Mouse (Mus musculus) lung, embryonic 15.5 days (tissue): ENCODE measurements around the gene AA986860. TPM values are rescaled to one million over a fixed set of nuclear protein-coding genes. Genes with fewer than 3 reads are reported as not detected.

Source experiments
- ATAC-seq: fragments of 200-750 bp; cut with Nextera tagmentation; 2 replicates; pipeline ENCODE4 v1.8.0; 2017; ENCODE audit warnings: moderate number of reproducible peaks, borderline replicate concordance; ENCODE audit not compliant: low FRiP score, low TSS enrichment; ENCODE audit errors: extremely low read depth
- H3K27ac ChIP-seq: fragments of 300-500 bp; sonication (generic); 2 replicates; pipeline ENCODE4 v1.5.1; 2015; ENCODE audit warnings: moderate library complexity, mild to moderate bottlenecking, inconsistent platforms
- H3K27me3 ChIP-seq: fragments of 300-500 bp; sonication (generic); 2 replicates; pipeline ENCODE4 v1.6.1; 2015; ENCODE audit warnings: inconsistent platforms
- H3K36me3 ChIP-seq: fragments of 300-500 bp; sonication (generic); 2 replicates; pipeline ENCODE4 v1.6.1; 2015; ENCODE audit warnings: inconsistent platforms
- H3K4me1 ChIP-seq: fragments of 300-500 bp; sonication (generic); 2 replicates; pipeline ENCODE4 v1.6.1; 2015; ENCODE audit warnings: inconsistent platforms
- H3K4me2 ChIP-seq: fragments of 300-500 bp; sonication (generic); 2 replicates; pipeline ENCODE4 v1.6.1; 2015; ENCODE audit warnings: inconsistent platforms, mild to moderate bottlenecking, moderate library complexity
- H3K4me3 ChIP-seq: fragments of 300-500 bp; sonication (generic); 2 replicates; pipeline ENCODE4 v1.5.1; 2015; ENCODE audit warnings: mild to moderate bottlenecking, inconsistent platforms
- H3K9ac ChIP-seq: fragments of 300-500 bp; sonication (generic); 2 replicates; pipeline ENCODE4 v1.6.1; 2015; ENCODE audit warnings: inconsistent platforms
- H3K9me3 ChIP-seq: fragments of 300-500 bp; sonication (generic); 2 replicates; pipeline ENCODE4 v1.6.1; 2016; ENCODE audit warnings: inconsistent platforms
- WGBS: fragments of 180-500 bp; shearing (Covaris S2); methylation state at CpG from one replicate; pipeline ENCODE4 v1.1.7; 2015; 5-methylcytosine and 5-hydroxymethylcytosine counted together
- polyA plus RNA-seq: library from polyadenylated mRNA; unstranded; fragments of >200 nt; fragmentation: Nextera tagmentation; extraction: Ambion mirVana; gene quantifications from 2 replicates; pipeline ENCODE4 v1.2.1, GENCODE M21; 2015

Gene AA986860
- 10.9 and 13.0 TPM in 2 replicates for polyA plus RNA-seq

DNA sequence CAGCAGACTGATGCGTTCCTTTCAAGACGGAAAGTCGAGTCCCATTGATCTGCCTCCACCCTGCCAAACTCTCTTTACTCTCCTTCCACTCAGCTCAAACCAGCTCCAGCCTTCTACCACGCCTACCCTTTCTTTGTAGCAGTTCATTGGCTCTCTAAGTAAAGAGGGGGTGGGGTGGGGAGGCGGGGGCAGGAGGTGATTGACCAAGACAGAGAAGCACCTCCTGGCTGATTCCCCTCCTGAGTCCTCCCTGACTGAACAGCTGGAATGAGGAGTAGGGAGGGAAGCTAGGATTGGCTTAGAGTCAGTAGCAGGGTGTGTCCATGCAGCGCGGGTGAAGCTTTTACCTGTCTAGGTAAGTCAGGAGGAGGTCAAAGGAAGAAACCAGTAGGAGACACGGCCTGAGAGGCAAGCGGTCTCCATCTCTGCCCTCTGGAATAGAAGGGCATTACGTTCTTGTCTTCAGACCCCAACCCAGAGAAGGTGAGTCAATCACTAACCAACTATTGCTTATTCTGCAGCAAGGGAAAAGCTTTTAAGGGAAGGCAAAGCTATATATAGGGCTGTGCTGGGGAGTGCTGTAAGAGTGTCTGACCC, at the start of gene AA986860:
AA986860 (plus strand) TSS at position 236 of the 597 bp plus-strand sequence.
- H3K4me1 ChIP-seq: peaks cover 32% of the 10 kb centered on the region
- H3K36me3 ChIP-seq: no peaks in the 10 kb centered on the region
- H3K9ac ChIP-seq: no peak within 1 kb of the TSS; the same call in 1 of the 2 replicates
- no peaks in the 10 kb centered on the region for H3K9me3 ChIP-seq
- peak within 1 kb of the TSS; percentile 83 for H3K27ac ChIP-seq
- no peaks in the 10 kb centered on the region for H3K27me3 ChIP-seq
- peak within 1 kb of the TSS; percentile 52 for H3K4me2 ChIP-seq
- peak within 1 kb of the TSS; percentile 38 for H3K4me3 ChIP-seq
- peak; percentile 85 for ATAC-seq
- WGBS: 5% methylated on average over 10 of the region's 10 CpGs

DNA sequence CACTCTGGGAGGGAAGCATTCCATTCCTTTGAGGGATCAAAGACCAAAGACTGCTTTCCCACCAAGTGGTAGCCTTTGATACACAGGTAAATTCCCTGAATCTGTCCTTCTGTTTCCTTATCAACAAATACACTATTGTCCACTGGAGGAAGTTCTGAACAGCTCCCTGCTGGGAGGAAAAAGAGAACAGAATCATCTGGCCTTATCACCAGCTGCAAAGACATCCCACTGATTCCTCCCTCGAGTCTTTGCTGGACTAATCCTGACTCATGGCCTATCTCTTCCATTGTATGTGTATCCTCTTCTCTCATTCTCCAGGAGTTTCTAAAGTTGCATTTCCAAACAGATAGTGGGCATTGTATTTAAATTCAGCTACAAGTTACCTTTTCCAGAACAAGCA, 47.9 kb upstream of the AA986860 start:
- H3K36me3 ChIP-seq: no peaks in the 10 kb centered on the region
- ATAC-seq: no peak

DNA sequence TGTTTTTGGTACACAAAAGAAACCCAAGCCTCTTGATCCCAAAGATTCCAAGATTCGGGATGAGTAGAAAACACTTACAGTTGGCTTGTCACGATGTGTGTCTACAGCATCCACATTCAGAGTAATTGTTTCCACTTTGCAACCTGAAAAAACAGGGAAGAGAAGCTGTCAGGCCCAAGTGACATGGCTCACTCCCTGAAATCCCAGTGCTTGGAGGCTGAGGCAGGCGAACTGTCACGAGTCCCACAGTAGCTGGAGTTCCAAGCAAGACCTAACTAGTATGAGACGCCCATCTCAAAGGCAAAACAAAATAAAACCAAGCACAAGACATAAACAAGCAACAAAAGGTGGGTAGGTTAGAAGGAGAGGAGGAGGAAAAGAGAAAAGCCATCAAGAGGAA, 33.2 kb upstream of the AA986860 start:
- no peak overlapping the region for H3K27ac ChIP-seq
- H3K27me3 ChIP-seq: no peaks in the 10 kb centered on the region
- H3K36me3 ChIP-seq: peaks cover 43% of the 10 kb centered on the region
- H3K4me1 ChIP-seq: no peaks in the 10 kb centered on the region
- WGBS: 92% methylated on average over 5 of the region's 5 CpGs
- no peak overlapping the region for H3K9ac ChIP-seq
- no peaks in the 10 kb centered on the region for H3K9me3 ChIP-seq
- H3K4me2 ChIP-seq: no peak overlapping the region
- no peak overlapping the region for H3K4me3 ChIP-seq
- ATAC-seq: no peak

More for the DNA sequence above, 47.9 kb upstream of the AA986860 start:
- Histone ChIP-seq H3K4me2 (no peak overlapping the region), H3K4me3 (no peak overlapping the region), H3K27ac (no peak overlapping the region), H3K27me3 (no peaks in the 10 kb centered on the region), H3K9ac (no peak overlapping the region), H3K4me1 (no peaks in the 10 kb centered on the region), H3K9me3 (no peaks in the 10 kb centered on the region)
- WGBS: 42% methylated on average over 1 of the region's 1 CpGs

DNA sequence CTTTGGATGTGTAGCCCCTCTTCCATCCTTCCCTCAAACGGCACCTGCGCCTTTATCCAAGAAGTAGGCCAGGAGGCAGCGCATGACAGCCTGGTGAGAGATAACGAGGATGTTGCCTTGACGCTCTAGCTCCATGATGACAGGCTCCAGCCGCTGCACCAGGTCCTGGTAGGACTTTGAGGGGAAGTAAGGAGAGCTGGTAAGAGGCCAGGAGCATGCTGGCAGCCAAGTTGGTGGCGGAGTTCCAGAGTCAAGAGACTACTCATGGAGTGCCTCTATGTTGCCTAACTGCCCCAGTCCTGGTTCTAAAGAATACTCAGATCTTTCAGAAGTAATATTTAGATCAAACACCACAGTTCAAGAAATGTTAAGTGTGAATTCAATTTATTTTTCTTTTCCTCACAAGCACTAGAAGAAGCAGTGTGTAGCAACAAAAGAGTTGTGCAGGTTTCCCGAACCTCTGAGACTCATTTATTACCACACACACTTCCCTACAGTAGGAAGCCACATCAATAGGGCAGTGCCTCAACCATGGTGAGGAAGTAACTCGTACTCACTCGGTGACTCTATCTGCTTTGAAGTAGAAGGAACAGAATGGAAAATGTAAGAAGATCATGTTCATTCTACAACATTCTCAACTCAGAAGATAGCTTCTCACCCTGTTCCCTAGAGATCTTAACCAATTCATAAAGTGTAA, 31.7 kb upstream of the AA986860 start:
- H3K27ac ChIP-seq: no peak overlapping the region
- no peaks in the 10 kb centered on the region for H3K4me1 ChIP-seq
- no peaks in the 10 kb centered on the region for H3K9me3 ChIP-seq
- H3K36me3 ChIP-seq: peaks cover 47% of the 10 kb centered on the region
- WGBS: 91% methylated on average over 10 of the region's 10 CpGs
- no peak overlapping the region for H3K4me3 ChIP-seq
- no peak for ATAC-seq
- no peak overlapping the region for H3K4me2 ChIP-seq
- H3K27me3 ChIP-seq: no peaks in the 10 kb centered on the region
- no peak overlapping the region for H3K9ac ChIP-seq

DNA sequence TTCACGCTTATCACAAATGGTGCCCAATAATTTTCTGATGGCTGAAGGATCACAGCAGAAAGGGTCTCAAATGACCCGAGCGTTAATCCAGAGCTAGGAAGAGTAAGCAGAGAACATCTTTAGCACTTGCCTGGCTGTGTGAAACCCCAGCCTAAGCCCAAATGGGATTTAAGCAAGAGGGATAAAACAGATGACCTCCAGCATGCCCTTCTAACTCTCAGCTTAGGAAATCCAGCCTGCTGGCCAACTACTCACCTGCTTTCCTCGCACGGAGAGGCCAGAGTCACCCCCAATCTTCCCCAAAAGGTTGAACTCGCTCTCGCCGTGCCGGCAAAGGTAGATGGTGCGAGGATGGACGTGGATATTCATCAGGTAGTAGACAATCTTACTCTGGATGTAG, 29.8 kb upstream of the AA986860 start:
- no peaks in the 10 kb centered on the region for H3K4me1 ChIP-seq
- H3K4me2 ChIP-seq: no peak overlapping the region
- no peaks in the 10 kb centered on the region for H3K27me3 ChIP-seq
- no peak overlapping the region for H3K27ac ChIP-seq
- H3K36me3 ChIP-seq: peaks cover 59% of the 10 kb centered on the region
- H3K9me3 ChIP-seq: no peaks in the 10 kb centered on the region
- no peak overlapping the region for H3K9ac ChIP-seq
- H3K4me3 ChIP-seq: no peak overlapping the region
- 93% methylated on average over 11 of the region's 11 CpGs for WGBS
- no peak for ATAC-seq

DNA sequence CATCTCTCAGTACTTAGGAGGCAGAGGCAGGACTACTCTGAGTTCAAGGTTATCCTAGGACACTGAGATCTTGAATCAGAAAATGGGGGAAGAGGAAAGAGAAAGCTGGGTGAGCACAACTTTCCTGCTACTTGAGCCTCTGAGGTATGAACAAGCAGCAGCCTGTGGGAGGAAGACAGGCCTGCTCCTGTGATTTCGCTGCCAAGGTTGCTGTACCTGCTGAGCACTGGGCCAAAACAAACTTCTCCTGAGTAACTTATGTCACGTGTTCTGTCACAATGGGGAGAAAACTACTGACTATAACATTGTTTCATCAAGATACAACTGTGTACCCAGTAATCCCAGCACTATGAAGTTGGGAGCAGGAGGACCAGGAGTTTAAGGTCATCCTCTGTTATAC, 28.2 kb upstream of the AA986860 start:
- no peak for ATAC-seq
- Histone ChIP-seq H3K27ac (no peak overlapping the region), H3K4me2 (no peak overlapping the region), H3K4me1 (no peaks in the 10 kb centered on the region), H3K9ac (no peak overlapping the region), H3K9me3 (no peaks in the 10 kb centered on the region), H3K4me3 (no peak overlapping the region), H3K27me3 (no peaks in the 10 kb centered on the region), H3K36me3 (peaks cover 53% of the 10 kb centered on the region)
- WGBS: 64% methylated on average over 2 of the region's 2 CpGs

DNA sequence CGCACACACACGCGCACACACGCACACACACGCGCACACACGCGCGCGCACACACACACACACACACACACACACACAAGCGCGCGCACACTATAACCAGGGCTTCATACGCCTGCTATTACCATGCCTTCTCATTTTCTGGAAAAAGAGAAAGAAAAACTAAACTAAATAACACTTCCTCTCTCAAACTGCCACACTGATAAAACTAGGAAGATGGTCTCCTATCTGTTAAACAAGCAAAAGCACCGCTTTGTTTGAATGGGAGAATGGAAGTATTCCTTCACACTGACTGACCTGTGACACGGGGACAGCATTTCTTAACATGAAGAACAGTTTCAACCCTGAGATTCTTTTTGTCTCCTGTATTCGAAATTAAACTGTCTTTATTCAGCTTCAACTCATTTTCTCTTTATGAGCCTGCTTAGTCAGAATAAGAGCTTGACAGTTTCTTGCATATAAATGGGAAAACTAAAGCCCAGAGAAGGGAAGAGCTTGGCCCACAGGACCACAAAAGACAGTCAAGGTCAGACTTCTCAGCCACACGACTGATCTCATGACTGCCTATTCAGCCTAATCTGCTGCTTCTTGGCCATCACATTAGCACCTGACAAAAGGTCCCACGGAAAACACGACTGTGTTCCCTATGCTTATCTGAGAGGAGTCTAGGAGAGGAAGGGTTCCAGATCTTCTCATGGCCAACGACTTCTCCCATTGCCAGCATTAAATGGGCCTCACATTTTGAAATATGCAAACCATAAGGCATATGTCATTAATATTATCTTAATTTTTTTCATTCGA, 21.3 kb upstream of the AA986860 start:
- peaks cover 12% of the 10 kb centered on the region; the same call in 1 of the 2 replicates for H3K36me3 ChIP-seq
- H3K27me3 ChIP-seq: no peaks in the 10 kb centered on the region
- H3K9ac ChIP-seq: no peak overlapping the region
- ATAC-seq: no peak
- H3K27ac ChIP-seq: no peak overlapping the region
- H3K9me3 ChIP-seq: no peaks in the 10 kb centered on the region
- peaks cover 6% of the 10 kb centered on the region for H3K4me1 ChIP-seq
- H3K4me2 ChIP-seq: no peak overlapping the region
- 86% methylated on average over 22 of the region's 22 CpGs for WGBS
- H3K4me3 ChIP-seq: no peak overlapping the region

DNA sequence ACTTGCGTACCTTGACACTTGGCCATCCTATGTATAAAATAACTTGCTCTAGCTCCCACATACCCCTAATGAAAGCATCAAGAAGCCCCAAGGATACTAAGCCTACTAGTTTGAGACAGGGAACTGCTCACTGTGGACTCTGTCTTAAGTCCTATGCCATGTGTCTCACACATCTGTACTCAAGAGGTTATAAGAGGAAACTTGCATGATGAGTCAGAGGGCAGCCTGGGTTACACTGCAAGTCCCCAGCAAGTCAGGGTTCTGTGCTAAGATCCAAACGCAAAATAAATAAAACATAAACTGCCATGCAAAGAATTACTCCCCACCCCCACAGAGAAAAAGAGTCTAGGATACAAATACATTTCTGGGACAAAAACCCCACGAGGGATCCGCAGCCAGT, 17.7 kb upstream of the AA986860 start:
- H3K9me3 ChIP-seq: no peaks in the 10 kb centered on the region
- H3K27ac ChIP-seq: no peak overlapping the region
- H3K4me2 ChIP-seq: no peak overlapping the region
- no peaks in the 10 kb centered on the region for H3K36me3 ChIP-seq
- ATAC-seq: no peak
- H3K4me1 ChIP-seq: peaks cover 13% of the 10 kb centered on the region
- H3K4me3 ChIP-seq: no peak overlapping the region
- H3K9ac ChIP-seq: no peak overlapping the region
- H3K27me3 ChIP-seq: no peaks in the 10 kb centered on the region
- WGBS: 78% methylated on average over 4 of the region's 4 CpGs

DNA sequence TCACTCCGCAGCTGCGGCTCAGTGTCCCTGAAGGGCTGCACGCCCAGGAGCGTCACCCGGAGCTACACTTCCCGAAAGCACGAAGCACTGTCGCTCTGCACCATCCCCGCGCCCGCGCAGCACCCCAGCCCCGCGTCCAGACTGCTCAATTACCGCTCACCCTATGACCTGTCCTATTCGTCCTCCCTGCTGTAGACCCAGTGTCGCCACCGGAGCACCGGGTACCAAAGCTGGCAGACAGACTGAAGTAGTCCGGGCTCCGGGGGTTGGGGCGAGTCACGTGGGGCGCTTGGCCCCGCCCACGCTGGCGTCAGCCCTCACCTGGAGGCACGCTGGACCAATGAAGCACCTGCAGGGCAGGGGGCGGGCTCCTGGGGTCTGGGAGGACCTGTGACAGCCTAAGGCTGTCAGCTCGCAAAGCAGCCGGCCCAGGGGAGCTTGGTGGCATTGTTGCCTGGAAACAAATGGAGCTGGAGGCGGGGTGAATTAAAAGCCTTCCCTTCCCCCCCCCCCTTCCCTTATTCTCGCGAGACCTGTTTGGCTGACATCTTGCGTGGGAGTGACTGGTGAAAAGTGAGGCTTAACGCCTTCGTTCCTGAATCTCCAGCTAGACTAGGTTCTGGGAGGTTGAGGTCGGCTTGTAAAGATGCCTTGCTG, 16.1 kb upstream of the AA986860 start, which contains the start of gene Gm29427:
Gm29427 (minus strand) TSS at position 239 of the 657 bp plus-strand sequence.
- Histone ChIP-seq H3K9ac (peak within 1 kb of the TSS; percentile 91), H3K4me2 (peak within 1 kb of the TSS; percentile 94), H3K9me3 (no peaks in the 10 kb centered on the region), H3K4me1 (peaks cover 16% of the 10 kb centered on the region), H3K27me3 (no peaks in the 10 kb centered on the region), H3K27ac (peak within 1 kb of the TSS; percentile 82), H3K4me3 (peak within 1 kb of the TSS; percentile 95), H3K36me3 (0 out of 2 replicates have a peak, but pooled peaks cover 5% of the 10 kb centered on the region)
- ATAC-seq: peak; percentile 92
- WGBS: under 1% methylated on average over 38 of the region's 38 CpGs

DNA sequence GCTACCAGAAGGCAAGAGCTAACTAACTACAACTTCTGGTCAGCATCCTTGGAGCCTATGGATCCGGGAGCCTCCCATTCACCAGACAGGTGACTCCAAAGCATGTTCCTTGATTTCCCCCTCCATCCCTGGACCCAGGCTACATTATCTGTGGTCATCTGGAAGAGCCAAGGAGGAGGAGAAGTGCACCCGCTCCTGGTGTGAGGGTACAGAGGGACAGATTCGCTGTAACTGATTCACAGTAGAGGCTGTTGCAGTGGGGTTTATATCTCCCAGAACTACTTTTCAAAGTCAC, 15.6 kb upstream of the AA986860 start:
- ATAC-seq: peak; percentile 27
- peaks cover 16% of the 10 kb centered on the region for H3K4me1 ChIP-seq
- peak overlapping the region; percentile 95 for H3K4me3 ChIP-seq
- H3K9ac ChIP-seq: peak overlapping the region; percentile 91
- H3K36me3 ChIP-seq: 0 out of 2 replicates have a peak, but pooled peaks cover 5% of the 10 kb centered on the region
- H3K27me3 ChIP-seq: no peaks in the 10 kb centered on the region
- 1% methylated on average over 3 of the region's 3 CpGs for WGBS
- H3K27ac ChIP-seq: peak overlapping the region; percentile 82
- H3K4me2 ChIP-seq: peak overlapping the region; percentile 94
- no peaks in the 10 kb centered on the region for H3K9me3 ChIP-seq

DNA sequence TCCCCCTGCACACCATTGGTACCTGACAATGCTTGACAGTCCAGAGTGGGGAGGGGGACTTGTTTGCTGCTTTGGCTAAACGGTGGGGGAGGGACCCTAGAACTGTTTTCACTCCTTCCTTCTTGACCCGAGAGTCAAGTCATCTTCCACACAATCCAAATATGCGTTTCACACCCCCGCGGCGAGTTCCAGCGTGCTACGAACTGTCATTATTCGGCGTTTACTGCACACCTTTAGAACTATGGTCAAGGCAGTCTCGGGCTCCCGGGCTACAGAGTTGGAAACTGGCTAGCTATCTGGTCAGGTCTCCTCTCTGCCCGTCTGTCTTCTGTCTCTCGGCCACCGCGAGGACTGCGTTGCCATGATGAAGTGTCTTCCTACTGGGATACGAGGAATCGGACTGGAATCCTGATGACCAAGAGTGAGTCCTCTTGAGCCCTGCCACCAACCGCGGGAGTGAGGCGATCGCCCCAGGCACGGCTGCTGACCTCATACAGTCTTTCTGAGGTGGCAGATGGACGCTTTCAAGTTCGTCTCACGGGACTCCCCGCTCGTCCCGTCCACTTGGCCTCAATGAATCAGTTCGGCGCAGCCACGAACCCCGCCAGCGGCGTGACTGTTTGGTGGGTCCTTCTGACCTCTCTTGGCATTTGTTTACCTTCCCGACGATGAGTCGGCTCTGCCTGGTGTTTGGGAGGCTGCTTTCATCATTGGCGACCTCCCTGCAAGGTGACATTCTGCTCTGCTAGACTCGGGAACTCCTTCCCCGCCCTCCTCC, 15.1 kb upstream of the AA986860 start:
- peak overlapping the region; percentile 94 for H3K4me2 ChIP-seq
- H3K4me1 ChIP-seq: peaks cover 16% of the 10 kb centered on the region
- peak; percentile 14 for ATAC-seq
- peak overlapping the region; percentile 91 for H3K9ac ChIP-seq
- no peaks in the 10 kb centered on the region for H3K27me3 ChIP-seq
- WGBS: under 1% methylated on average over 42 of the region's 42 CpGs
- peak overlapping the region; percentile 95 for H3K4me3 ChIP-seq
- H3K27ac ChIP-seq: peak overlapping the region; percentile 82
- H3K9me3 ChIP-seq: no peaks in the 10 kb centered on the region
- H3K36me3 ChIP-seq: 0 out of 2 replicates have a peak, but pooled peaks cover 5% of the 10 kb centered on the region
